Mouse (Mus musculus): ENCODE measurements at regions not wholly inside any gene's neighbourhood (a gene's known extent, or its start where the extent isn't known, plus 50 kb on each side); places are given as distances from the start of the nearest gene placed in this dataset.

GRCm38 (mm10) chr7:135767493-135767892, 51.3 kb upstream of the Mki67 start:
- no peak for DNase-seq

- DNase-seq: no peak
Observed at GRCm38 (mm10) chr7:135768064-135768463, 51.9 kb upstream of the Mki67 start.

GRCm38 (mm10) chr7:135768592-135768991, 52.4 kb upstream of the Mki67 start:
- peak; percentile 74 to 88 for DNase-seq

- DNase-seq: no peak
Observed at GRCm38 (mm10) chr7:135769082-135769673, 53.0 kb upstream of the Mki67 start.

- DNase-seq: no peak
Observed at GRCm38 (mm10) chr7:135770051-135770450, 53.9 kb upstream of the Mki67 start.

GRCm38 (mm10) chr7:135775832-135776433, 59.8 kb upstream of the Mki67 start:
- no peak for DNase-seq

GRCm38 (mm10) chr7:135790167-135790566, 74.0 kb upstream of the Mki67 start:
- no peak for DNase-seq

- peak; percentile 60 to 76 for DNase-seq
Observed at GRCm38 (mm10) chr7:135790978-135791377, 74.8 kb upstream of the Mki67 start.

- no peak for DNase-seq
Observed at GRCm38 (mm10) chr7:135791953-135792690, 76.0 kb upstream of the Mki67 start.

GRCm38 (mm10) chr7:135792918-135793317, 76.8 kb upstream of the Mki67 start:
- peak in 1 of 2 experiments; percentile 33 for DNase-seq

GRCm38 (mm10) chr7:135794238-135794637, 78.1 kb upstream of the Mki67 start:
- no peak for DNase-seq

- DNase-seq: no peak
Observed at GRCm38 (mm10) chr7:135794679-135795078, 78.5 kb upstream of the Mki67 start.

- no peak for DNase-seq
Observed at GRCm38 (mm10) chr7:135798441-135798840, 82.3 kb upstream of the Mki67 start.

GRCm38 (mm10) chr7:135802598-135803121, 86.5 kb upstream of the Mki67 start:
- DNase-seq: peak; percentile 6 to 10

GRCm38 (mm10) chr7:135804730-135805129, 88.6 kb upstream of the Mki67 start:
- DNase-seq: no peak

GRCm38 (mm10) chr7:135806139-135806538, 90.0 kb upstream of the Mki67 start:
- DNase-seq: no peak

- DNase-seq: no peak
Observed at GRCm38 (mm10) chr7:135806673-135807072, 90.5 kb upstream of the Mki67 start.

- DNase-seq: no peak
Observed at GRCm38 (mm10) chr7:135809167-135809566, 93.0 kb upstream of the Mki67 start.

- DNase-seq: no peak
Observed at GRCm38 (mm10) chr7:135809751-135810379, 93.7 kb upstream of the Mki67 start.

- DNase-seq: no peak
Observed at GRCm38 (mm10) chr7:135810971-135811370, 94.8 kb upstream of the Mki67 start.

- DNase-seq: no peak
Observed at GRCm38 (mm10) chr7:135813616-135814015, 97.5 kb upstream of the Mki67 start.

- no peak for DNase-seq
Observed at GRCm38 (mm10) chr7:135816191-135816590, 100.0 kb upstream of the Mki67 start.

- no peak for DNase-seq
Observed at GRCm38 (mm10) chr7:135817868-135818267, 101.7 kb upstream of the Mki67 start.
